Mouse (Mus musculus): ENCODE measurements around the gene Prkar2a.
"Not testable (repeated sequence)": the region's sequence is repeated elsewhere in the genome, so short reads cannot be mapped to it uniquely, and the experiment has no call there.

Gene Prkar2a

GRCm38 (mm10) chr9:108689106-108689505, at the start of gene Prkar2a:
Gene Prkar2a, plus strand, starts transcription at chr9:108689314.
- DNase-seq (ENCODE audit: low spot score), result no peak

- DNase-seq (ENCODE audit: low spot score), result no peak
Measured at GRCm38 (mm10) chr9:108639825-108640224, 49.3 kb upstream of the Prkar2a start.

GRCm38 (mm10) chr9:108648166-108648565, 40.9 kb upstream of the Prkar2a start:
- peak; percentile 13 for DNase-seq (ENCODE audit: low spot score)

GRCm38 (mm10) chr9:108648611-108649560, 40.2 kb upstream of the Prkar2a start, which contains the start of gene Arih2:
Gene Arih2, minus strand, starts transcription at chr9:108649386.
- DNase-seq (ENCODE audit: low spot score), result peak; percentile 92

DNA sequence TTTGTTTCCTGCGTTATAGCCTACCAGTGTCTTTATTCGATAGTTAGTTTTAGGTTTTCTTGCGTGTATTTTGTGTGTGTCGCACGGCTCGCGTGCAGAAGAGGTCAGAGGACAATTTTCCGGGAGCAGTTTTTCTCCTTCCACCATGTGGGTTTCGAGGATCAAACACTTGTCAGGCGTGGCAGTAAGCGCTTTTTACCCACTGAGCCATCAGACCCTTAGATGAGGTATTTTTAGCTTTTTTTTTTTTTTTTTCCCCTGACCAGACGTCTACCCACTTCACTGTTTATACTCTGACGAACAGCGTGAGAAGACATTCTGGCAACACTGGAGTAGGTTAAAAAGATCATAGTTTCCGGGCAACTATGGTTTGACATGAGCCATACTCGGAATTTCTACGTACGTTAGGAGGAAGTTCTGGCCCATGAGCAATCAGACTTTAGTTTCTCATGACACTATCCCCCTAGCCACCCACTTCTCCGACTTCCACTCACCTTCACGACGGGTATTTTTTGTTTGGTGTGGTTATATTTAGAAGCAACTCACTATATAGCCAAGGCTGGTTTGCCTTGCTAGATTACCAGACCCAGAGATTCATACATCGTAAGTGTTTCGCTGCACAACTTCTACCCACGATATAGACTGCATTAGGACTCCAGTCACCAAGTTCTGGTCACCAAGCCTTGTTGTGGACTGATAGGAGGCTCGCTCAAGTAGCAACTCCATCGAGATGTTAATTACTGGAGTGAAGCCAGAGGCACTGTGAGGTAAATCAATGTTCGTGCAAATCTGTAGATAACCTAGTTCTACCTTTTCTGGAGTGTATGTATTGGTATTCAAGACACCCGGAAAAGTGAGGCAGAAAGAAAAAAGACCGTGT, 39.3 kb upstream of the Prkar2a start:
- no peak for DNase-seq (ENCODE audit: low spot score)

GRCm38 (mm10) chr9:108654566-108655464, 34.3 kb upstream of the Prkar2a start:
- no peak for DNase-seq (ENCODE audit: low spot score)

GRCm38 (mm10) chr9:108655865-108656264, 33.2 kb upstream of the Prkar2a start:
- not testable (repeated sequence) for DNase-seq (ENCODE audit: low spot score)

GRCm38 (mm10) chr9:108661677-108662612, 27.2 kb upstream of the Prkar2a start, which contains the start of gene Slc25a20:
Gene Slc25a20, plus strand, starts transcription at chr9:108662088.
- peak; percentile 90 for DNase-seq (ENCODE audit: low spot score)

- DNase-seq (ENCODE audit: low spot score), result no peak
Measured at GRCm38 (mm10) chr9:108662660-108663059, 26.5 kb upstream of the Prkar2a start.

DNA sequence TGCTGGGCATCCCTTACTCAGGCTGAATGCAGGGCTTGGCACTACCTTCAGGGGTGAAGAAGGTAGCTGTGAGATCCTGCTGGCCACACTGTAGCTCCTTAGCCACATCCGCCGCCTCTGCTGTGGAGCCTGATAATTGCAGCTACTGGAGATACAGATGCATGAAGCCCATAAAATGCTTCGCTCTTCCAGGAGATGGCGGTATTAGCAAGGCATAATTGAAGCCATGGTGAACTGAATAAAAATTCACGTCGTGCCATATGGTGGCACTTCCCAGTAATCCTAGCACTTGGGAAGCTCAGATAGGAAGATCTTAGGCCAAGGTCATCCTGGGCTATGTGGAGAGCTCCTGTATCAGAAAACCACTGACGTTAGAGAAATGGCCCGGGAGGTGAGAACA, 19.2 kb upstream of the Prkar2a start:
- DNase-seq (ENCODE audit: low spot score), result no peak

DNA sequence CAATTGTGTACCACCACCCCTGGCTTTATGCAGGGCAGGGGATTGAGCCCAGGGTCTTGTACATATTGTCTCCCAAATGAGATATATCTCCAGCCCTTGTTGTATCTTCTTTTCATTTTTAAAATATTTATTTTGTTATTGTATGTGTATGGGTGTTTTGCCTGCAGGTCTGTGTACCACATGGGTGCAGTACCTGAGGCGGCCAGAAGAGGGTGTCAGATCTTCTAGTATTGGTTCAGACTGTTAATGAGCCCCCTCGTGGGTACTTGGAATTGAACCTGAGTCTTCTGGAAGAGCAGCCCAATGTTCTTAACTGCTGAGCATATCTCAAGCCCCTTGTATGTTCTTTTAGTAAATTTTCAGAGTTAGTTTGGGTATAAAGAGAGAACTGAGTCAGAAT, 16.0 kb upstream of the Prkar2a start:
- DNase-seq (ENCODE audit: low spot score), result no peak

DNA sequence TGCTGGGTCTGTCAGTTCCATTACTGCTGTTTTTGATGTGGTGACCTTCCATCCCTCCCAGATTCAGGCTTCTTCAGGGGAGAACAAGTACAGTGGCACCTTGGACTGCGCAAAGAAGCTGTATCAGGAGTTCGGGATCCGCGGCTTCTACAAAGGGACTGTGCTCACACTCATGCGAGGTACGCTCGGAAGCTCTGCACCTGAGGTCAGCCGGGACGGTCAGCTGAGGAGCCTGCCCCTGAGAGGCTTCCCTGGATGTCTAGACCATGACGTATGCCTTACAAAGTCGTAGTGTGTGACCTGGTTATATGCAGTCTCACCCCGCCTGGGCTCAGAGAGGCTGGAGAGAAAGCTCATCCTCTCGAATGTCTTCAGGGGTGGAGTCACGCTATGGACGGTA, 9.1 kb upstream of the Prkar2a start:
- no peak for DNase-seq (ENCODE audit: low spot score)

DNA sequence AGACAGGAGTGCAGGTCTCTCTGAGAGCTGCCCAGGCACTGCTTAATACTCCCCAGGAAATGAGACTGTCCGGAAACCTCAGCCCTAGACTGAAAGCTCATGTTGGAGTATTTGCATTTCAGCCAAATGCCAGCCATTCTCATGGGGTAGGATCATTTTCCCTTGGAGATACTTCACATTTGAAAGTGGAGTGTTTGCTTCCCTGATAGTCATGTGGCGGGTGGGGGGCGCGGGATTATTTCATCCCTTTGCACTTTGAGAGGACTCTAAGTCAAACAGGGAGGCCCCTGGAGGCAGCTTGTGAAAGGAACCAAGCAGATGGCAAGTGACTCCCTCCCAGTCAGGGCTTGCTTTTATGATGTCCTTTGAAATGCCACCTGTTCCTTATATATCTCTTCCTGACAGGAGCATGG, 2.6 kb upstream of the Prkar2a start:
- no peak for DNase-seq (ENCODE audit: low spot score)

DNA sequence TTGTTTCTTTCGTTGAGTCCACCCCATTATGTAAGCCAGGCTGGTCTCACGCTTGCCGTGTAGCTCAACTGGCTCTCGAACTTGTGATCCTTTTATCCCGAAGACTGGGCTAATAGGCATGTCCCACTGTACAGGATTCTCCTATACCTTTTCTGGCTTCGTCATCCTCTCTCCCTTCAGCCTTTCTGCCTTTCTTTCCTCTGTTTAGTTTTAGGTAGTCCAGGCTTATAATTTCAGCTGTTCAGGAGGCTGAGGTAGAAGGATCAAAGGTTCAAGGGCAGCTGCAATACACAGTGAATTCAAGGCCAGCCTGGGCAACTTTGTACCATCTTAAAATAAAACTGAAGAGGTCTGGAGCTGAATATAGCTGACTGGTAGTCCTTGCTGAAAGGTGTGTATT, 1.9 kb upstream of the Prkar2a start:
- no peak for DNase-seq (ENCODE audit: low spot score)

DNA sequence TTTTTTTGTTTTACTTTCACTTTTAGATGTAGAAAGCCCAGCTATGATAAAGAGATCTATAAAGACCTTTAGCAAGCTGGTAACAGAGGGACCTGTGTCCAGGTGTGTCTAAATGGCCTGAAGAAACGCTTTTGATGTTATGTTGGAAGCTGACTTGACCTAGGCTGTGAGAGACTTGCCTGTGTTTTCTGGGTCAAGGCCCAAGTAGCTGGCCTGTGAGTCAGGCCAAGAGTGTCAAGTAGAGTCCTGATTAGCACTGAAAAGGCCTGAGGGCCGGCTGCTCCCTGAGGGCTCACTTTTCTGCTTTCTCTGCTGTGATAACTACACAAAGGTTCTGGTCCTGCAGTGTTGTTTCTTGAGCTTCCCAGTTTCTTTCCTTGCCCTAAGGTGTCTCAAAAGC, 1.4 kb upstream of the Prkar2a start:
- no peak for DNase-seq (ENCODE audit: low spot score)

DNA sequence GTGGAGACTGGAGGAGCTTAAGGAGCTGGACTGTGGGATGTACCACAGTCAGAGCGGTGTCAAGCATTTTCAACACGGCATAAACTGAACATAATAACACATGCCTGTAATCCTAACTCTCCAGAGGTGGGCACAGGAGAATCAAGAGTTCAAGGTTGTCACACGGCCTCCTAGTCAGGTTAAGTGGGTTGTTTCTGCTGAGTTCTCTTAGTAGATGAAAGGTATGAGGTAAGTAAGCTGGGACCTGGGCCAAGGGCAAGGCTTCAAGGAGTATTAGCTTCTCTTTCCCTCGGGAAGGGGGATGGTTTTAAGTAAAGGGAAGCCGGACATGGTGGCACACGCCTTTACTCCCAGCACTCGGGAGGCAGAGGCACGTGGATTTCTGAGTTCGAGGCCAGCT, 663 bp upstream of the Prkar2a start:
- no peak for DNase-seq (ENCODE audit: low spot score)

GRCm38 (mm10) chr9:108689993-108690392, 879 bp downstream of the Prkar2a start:
- no peak for DNase-seq (ENCODE audit: low spot score)

DNA sequence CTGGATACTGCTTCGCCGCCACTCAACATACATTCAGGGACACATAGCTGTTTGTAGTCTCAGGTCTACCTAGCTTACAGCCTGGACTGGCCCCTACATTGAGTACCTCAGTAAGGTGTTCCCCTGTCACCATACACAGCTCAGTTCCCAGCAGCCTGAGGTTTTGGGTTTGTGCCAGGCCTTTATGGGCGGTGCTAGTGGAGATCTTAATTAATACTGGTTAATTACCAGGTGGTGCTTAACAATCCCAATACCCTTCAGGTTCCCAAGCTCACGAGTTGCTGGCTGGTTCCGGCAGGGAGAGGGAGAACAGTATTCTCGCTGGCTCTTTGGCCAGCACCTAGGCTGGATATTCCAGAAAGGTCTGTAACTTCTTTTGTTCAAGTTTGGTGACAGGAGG, 1.8 kb downstream of the Prkar2a start:
- no peak for DNase-seq (ENCODE audit: low spot score)

GRCm38 (mm10) chr9:108691371-108691770, 2.3 kb downstream of the Prkar2a start:
- DNase-seq (ENCODE audit: low spot score), result no peak

- DNase-seq (ENCODE audit: low spot score), result peak; percentile 89
Measured at GRCm38 (mm10) chr9:108691846-108692225, 2.7 kb downstream of the Prkar2a start.
